Mouse (Mus musculus) forebrain, embryonic 15.5 days (tissue): ENCODE results near the gene Tulp4. TPM values are rescaled to one million over a fixed set of nuclear protein-coding genes. Genes with fewer than 3 reads are reported as not detected.
"Not testable (repeated sequence)": the region's sequence is repeated elsewhere in the genome, so short reads cannot be mapped to it uniquely, and the experiment has no call there.

Source experiments
- ATAC-seq: fragments of 200-750 bp; cut with Nextera tagmentation; replicated peaks from 2 replicates; pipeline ENCODE4 v1.8.0; 2017; ENCODE audit warnings: mild to moderate bottlenecking, moderate TSS enrichment, moderate library complexity
- H3K27ac ChIP-seq: fragments of 300-500 bp; sonication (generic); replicated peaks from 2 replicates; pipeline ENCODE4 v1.5.1; 2015; ENCODE audit warnings: mild to moderate bottlenecking, inconsistent platforms
- H3K27me3 ChIP-seq: fragments of 300-500 bp; sonication (generic); 2 replicates; pipeline ENCODE4 v1.6.1; 2015; ENCODE audit warnings: inconsistent platforms
- H3K36me3 ChIP-seq: fragments of 300-500 bp; sonication (generic); 2 replicates; pipeline ENCODE4 v1.6.1; 2015; ENCODE audit warnings: mild to moderate bottlenecking, inconsistent platforms
- H3K4me1 ChIP-seq: fragments of 300-500 bp; sonication (generic); 2 replicates; pipeline ENCODE4 v1.6.1; 2015; ENCODE audit warnings: inconsistent platforms
- H3K4me2 ChIP-seq: fragments of 300-500 bp; sonication (generic); replicated peaks from 2 replicates; pipeline ENCODE4 v1.6.1; 2015; ENCODE audit warnings: mild to moderate bottlenecking, inconsistent platforms
- H3K4me3 ChIP-seq: fragments of 300-500 bp; sonication (generic); 2 replicates; pipeline ENCODE4 v1.5.1; 2015; ENCODE audit warnings: mild to moderate bottlenecking, inconsistent platforms
- H3K9ac ChIP-seq: fragments of 300-500 bp; sonication (generic); replicated peaks from 2 replicates; pipeline ENCODE4 v1.6.1; 2015; ENCODE audit warnings: mild to moderate bottlenecking, inconsistent platforms
- H3K9me3 ChIP-seq: fragments of 300-500 bp; sonication (generic); 2 replicates; pipeline ENCODE4 v1.6.1; 2016; ENCODE audit warnings: inconsistent platforms
- WGBS: fragments of 180-500 bp; shearing (Covaris S2); methylation state at CpG from one replicate; pipeline ENCODE4 v1.1.7; 2015; ENCODE audit warnings: mixed read lengths; 5-methylcytosine and 5-hydroxymethylcytosine counted together
- microRNA-seq: library from miRNA; unstranded; fragments of <30 nt; microRNA quantifications from one replicate; pipeline ENCODE4, GENCODE M21; 2016
- polyA plus RNA-seq: library from polyadenylated mRNA; unstranded; fragments of >200 nt; fragmentation: Nextera tagmentation; extraction: Ambion mirVana; gene quantifications from 2 replicates; pipeline ENCODE4 v1.2.1, GENCODE M21; 2015

The Tulp4 gene
- polyA plus RNA-seq, 1 experiment from 2014 or later: 152 TPM

DNA sequence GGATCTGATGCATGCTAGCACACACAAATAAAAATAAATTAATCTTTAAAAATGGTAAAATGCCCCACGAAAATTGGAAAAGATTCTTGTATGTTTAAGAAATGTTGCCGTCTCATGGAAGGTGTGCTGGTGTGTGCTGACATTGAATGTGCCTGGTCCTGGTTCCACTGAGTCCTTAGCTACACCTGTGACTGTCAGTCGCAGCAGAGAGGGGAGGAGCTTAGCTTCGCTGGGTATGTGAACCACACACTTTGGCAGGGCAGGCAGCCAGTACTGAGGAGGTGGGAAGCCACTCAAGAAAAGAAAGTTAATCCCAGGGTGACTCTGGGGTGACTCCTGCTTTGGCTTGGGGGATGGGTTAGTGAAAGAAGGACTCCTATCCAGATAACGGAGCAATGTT is 187.6 kb downstream of the Tulp4 start:
- not testable (repeated sequence) for ATAC-seq, H3K4me3 ChIP-seq, H3K4me2 ChIP-seq, H3K4me1 ChIP-seq, H3K9me3 ChIP-seq, H3K27ac ChIP-seq, H3K36me3 ChIP-seq, H3K9ac ChIP-seq, H3K27me3 ChIP-seq
- 100% methylated on average over 1 of the region's 5 CpGs for WGBS

DNA sequence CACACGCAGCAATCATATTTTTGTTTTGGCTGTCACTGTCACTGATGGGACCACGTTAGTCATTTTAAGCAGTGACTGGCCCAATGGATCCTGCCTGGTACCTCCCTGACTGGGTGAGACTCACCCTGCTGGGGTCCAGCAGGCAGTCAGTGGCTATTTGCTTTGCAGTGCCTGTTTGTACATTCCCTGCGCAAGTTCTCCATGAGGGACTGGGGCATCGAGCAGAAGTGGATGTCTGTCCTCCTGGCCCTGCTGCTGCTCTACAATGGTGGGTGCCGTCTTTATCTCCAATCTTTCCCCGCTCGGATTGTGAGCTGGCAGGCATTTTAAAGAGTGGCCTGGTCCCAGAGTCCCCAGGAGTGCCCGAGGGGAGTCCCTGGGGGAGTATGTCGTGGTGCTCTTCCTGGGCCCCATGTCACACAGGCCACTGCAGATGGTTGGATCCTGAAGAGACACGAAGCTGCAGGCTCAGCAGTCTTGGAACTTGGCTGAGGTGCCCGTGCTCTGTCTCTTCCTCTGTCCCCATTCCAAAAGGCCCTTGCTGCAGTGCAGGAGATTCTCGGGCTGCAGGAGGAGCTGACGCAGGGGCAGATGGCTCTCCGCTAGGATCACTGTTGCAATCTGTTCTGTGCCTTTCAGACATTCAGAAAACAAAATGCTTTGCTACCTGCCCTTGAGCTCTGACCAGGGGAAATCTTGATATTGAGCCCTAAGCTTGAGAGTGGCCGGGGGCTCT is 191.0 kb downstream of the Tulp4 start:
- H3K4me1 ChIP-seq, H3K9me3 ChIP-seq, H3K9ac ChIP-seq, H3K27me3 ChIP-seq, H3K4me2 ChIP-seq, H3K27ac ChIP-seq, ATAC-seq, H3K36me3 ChIP-seq, H3K4me3 ChIP-seq: not testable (repeated sequence)
- WGBS: 95% methylated on average over 9 of the region's 15 CpGs

DNA sequence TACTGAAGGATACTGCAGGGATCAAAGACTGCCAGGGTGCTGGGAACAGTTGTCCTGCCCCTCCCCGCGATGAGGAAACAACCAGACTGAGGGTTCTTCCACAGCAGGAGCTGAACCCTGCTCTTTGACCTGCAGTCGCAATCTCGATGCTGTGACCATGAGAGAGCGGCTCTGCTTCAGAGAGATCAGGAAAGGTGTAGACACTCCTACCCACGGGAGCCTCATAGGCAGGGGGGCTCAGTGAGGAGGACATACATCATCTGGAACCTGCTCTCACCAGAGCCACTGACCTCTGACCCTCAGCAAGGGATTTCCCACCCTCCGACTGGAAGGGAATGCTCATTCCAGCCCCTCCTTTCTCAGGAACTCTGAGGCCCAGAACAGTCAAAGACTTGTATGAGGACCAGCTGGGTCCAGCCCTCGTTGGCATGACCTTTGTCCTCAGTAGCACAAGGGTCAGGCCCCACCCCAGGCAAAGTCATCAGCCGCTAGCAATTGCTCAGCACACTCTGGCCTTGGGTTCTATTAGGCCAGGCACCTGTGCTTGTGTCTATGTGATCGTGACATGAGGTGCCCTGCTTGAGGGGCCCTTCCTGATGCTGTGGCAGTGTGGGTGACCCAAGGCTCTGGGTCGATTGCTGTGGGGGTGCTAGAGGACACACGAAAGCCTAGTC is 194.1 kb downstream of the Tulp4 start:
- H3K4me1 ChIP-seq, H3K9ac ChIP-seq, H3K27me3 ChIP-seq, H3K4me2 ChIP-seq, H3K4me3 ChIP-seq, H3K36me3 ChIP-seq, ATAC-seq, H3K27ac ChIP-seq, H3K9me3 ChIP-seq: not testable (repeated sequence)
- WGBS: 73% methylated on average over 7 of the region's 12 CpGs

Small RNAs within 50 kb of the gene (microRNA-seq; reads per million reads assigned to microRNA genes)
- gene Gm22774: not detected

Other genes with a start within 250 kb of the Tulp4 start
- gene Synj2, start 165.2 kb upstream of the Tulp4 start, polyA plus RNA-seq: 0.81 and 1.4 TPM in 2 replicates
- gene Serac1, start 26.7 kb upstream of the Tulp4 start, polyA plus RNA-seq: 12.1 and 15.5 TPM in 2 replicates
- gene Gtf2h5, start 26.7 kb upstream of the Tulp4 start, polyA plus RNA-seq: 209 and 214 TPM in 2 replicates
- 38.2 and 40.1 TPM in 2 replicates for gene Tmem181a, start 150.4 kb downstream of the Tulp4 start, polyA plus RNA-seq
- gene Dynlt1a, start 211.1 kb downstream of the Tulp4 start, polyA plus RNA-seq: 39.4 and 40.1 TPM in 2 replicates